Mouse (Mus musculus): ENCODE measurements at regions not wholly inside any gene's neighbourhood (a gene's known extent, or its start where the extent isn't known, plus 50 kb on each side); places are given as distances from the start of the nearest gene placed in this dataset.

- no peak for ATAC-seq (ENCODE audit: low FRiP score)
- H3K9me3 ChIP-seq (replicated peaks), result no peaks in the 10 kb centered on the region
- no peak overlapping the region for H3K4me3 ChIP-seq (replicated peaks)
- H3K27ac ChIP-seq (replicated peaks), result no peak overlapping the region
- no peaks in the 10 kb centered on the region for H3K27me3 ChIP-seq (replicated peaks)
- H3K9ac ChIP-seq (replicated peaks), result no peak overlapping the region
- 78% methylated on average over 2 of the region's 2 CpGs for WGBS
- no peak overlapping the region for H3K4me2 ChIP-seq
- H3K4me1 ChIP-seq, result no peaks in the 10 kb centered on the region
- H3K36me3 ChIP-seq, result no peaks in the 10 kb centered on the region
These were observed 55.1 kb upstream of the Bod1l start for GRCm38 (mm10) chr5:41899237-41899636.

- Histone ChIP-seq H3K9me3 (replicated peaks) (no peaks in the 10 kb centered on the region), H3K4me1 (no peaks in the 10 kb centered on the region), H3K36me3 (no peaks in the 10 kb centered on the region), H3K27me3 (replicated peaks) (no peaks in the 10 kb centered on the region), H3K4me3 (replicated peaks) (no peak overlapping the region), H3K9ac (replicated peaks) (no peak overlapping the region), H3K27ac (replicated peaks) (no peak overlapping the region), H3K4me2 (no peak overlapping the region)
- WGBS, result 77% methylated on average over 1 of the region's 1 CpGs
- ATAC-seq (ENCODE audit: low FRiP score), result no peak
These were observed 54.6 kb upstream of the Bod1l start for GRCm38 (mm10) chr5:41898748-41899147.

Measured in neural tube, embryonic 15.5 days (tissue).